Mouse (Mus musculus) regulatory T cell (primary cell): ENCODE measurements around the gene Cfap206.

Source experiments
- in situ Hi-C: fragments of 300-600 bp; cut with MboI, MseI; formaldehyde crosslinking; loops from one replicate; pipeline ENCODE4 v1.15.1; 2025; ENCODE audit warnings: high pct_unique_total_duplicates

The Cfap206 gene

DNA sequence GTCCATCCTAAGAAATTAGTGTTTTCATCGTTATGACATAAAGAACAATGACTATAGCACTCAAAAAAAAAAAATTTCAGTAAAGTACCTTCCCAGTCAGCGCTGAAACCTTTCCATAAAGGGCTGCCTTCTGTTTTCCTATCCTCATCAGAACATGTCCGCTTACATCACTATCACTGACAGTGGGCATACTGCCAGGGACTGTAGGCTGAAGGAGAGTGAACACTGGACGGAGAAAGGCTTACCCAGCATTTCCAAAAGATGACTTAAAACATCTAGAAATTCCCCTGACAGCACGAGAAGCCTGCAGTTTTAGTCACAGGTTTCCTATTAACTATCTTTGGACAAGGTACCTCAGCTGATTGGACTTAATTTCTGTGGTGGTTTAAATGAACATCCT, 56.3 kb downstream of the Cfap206 start:
- in situ Hi-C loops, result loop anchor here (5.0 kb wide), 1 partner anchor 36 kb away; no protein-coding TSS in a partner anchor

DNA sequence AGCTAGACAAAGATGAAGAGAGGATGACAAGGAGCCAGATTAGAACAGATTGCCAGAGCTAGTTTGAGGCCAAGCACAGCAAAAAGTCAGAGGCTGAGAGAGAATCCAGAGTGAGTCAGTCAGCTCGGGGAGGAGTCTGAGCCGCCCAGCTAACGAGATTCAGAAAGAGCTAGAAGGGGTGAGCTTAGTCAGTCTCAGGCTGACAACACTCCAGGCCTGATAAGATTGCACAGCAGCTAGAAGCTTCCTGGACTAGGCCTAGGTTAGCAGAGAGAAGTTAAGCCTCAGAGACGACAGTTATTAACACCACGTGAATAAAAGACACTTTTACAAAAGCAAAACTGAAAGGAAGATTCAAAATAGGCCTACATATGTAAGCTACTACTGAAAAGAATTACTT, 62.1 kb downstream of the Cfap206 start:
- in situ Hi-C loops, result no loop called here

DNA sequence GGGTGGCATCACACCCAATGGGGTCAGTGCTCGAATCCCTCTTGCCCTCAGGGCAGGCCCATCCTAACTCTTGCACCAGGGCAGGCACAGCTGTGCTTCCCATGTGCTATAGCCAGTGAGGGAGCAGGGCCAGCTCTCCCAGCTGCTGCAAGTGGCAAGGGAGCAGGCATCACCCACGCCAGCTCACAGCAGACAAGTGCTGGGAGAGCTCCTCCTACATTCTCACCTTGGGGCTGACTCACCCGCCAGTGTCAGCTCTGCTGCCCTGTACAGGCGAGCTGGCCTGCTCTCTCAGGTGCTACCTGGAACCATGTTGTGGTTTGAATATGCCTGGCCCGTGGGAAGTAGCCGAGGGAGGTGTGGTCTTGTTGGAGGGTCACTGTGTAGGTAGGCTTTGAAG, 68.1 kb downstream of the Cfap206 start:
- in situ Hi-C loops, result no loop called here

DNA sequence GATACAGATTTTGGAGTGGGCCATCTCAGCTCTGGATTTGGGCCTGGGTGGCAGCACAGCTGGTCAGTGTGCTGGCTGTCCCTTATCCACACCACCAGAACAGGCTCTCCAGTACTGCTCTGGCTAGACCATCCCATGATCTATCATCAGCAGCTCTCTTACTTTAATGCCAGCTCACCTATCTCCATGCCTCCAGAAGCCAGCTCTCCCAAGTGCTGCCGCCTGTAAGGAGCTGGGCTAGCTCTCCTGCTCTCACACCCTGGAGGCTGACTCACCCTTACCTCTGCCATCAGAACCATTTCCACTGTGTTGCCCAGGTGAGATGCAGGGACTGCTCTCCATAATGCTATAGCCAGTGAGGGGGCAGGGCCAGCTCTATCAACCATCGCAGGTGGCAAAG, 68.5 kb downstream of the Cfap206 start:
- in situ Hi-C loops, result no loop called here

DNA sequence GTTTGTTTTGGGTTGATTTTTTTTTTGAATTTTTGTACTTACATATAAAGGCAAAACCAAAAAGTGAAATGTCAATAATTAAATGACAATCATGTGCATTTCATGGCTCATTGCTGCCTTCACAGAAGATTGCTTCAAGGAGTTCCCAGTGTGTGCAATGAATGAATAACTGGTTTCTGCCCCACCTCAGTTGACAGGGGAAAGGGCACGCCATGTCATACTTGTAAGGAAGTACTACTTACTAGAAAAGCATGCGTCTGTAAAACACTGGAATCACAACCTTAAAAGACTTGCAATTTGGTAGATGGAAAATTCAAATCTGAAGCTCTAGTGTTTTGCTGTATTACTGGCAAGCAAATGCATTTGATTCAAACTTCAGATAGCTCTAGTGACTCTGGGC, 71.0 kb downstream of the Cfap206 start:
- in situ Hi-C loops, result no loop called here

DNA sequence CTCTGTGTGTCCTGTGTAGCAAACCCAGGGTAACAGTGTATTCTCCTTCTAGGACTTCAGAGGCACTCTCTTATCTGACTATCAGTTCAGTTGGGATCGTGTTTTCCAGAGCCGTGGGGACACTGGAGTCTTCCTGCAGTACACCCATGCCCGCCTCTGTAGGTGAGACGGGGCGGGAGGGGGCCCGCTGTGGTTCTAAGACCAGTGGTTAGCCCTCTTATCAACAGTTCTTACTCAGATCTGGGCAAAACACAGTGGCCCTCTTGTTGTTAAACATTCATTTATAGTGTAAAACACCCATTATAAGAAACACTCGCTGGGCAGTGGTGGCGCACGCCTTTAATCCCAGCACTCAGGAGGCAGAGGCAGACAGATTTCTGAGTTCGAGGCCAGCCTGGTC, 73.9 kb downstream of the Cfap206 start:
- in situ Hi-C loops, result no loop called here

DNA sequence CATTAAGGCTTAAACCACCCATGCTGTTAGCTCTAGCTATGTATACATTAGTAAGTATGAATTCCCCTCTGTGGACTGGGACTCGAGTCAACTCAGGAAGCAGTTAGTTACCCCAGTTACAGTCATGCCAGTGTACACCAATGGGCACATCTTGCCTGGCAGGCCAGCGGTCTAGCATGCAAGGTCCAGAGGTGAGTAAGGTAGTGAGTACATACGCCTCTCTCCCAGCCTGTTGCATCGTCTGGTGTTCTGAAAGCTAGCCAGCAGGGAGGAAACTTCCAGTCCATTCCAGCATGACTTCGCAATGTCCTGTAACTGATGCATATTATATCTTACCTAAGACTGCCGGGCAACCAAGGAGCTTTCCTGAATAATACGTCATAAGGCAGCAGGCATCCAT, 76.8 kb downstream of the Cfap206 start:
- in situ Hi-C loops, result no loop called here

DNA sequence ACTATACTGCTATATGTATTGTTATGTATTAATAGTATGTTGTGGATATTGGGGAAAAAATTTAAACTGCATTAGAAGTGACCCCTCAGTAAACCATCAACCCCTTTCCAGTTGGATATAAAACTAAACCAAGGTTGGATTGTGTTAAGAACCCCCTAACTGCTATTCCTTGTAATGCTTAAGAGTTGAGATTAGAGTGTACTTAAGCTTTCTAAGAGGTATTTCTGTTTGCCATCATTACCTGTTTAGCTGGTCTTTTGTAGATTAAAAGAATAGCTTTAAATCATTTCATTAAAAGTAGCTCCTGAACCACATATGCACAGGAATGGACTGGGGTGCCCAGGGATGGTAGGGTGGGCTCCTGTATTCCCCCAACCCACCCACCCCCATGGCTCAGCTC, 85.2 kb downstream of the Cfap206 start:
- in situ Hi-C loops, result no loop called here

DNA sequence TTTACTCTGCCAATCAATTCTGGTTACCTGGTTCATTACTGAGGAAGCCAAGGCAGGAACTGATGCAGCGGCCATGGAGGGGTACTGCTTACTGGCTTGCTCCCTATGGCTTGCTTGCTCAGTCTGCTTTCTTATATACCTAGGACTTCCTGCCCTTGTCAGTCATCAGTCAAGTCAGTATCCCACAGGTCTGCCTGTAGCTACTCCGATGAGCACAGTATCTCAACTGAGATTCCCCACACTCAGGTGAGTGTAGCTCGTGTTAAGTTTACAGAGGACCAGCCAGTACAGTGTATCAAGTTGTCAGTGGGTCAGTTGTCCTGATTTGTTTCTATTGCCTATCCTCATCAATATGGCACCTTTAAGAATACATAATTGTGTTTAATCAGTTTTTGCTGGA, 89.3 kb downstream of the Cfap206 start:
- in situ Hi-C loops, result no loop called here

DNA sequence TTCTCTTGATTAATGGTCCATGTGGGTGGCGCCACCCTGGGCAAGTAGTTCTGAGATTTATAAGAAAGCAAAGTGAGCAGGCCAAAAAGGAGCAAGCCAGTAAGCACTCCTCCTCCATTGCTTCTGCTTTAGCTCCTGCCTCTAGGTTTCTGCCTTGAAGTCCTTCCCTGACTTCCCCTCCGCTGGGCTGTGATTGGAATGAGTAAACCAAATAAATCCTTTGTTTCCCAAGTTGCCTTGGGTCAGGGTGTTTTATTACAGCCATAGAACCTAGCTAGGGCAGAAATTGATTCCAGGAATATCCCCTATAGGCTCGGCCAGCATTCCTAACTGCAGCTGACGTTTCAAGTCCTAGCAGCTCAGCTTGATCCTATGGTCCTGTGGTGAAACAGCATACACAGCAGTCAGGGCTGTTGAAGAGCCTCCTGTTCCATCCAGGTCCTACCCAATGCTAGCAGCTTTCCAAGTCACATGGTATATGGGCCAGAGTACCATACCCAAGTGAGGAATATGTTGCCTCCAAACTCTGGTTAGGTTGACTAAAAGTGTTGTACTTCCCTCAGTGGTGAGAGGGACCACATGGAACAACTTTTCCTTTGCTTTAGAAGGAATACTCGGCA, 90.2 kb downstream of the Cfap206 start:
- in situ Hi-C loops, result loop anchor here (5.0 kb wide), 1 partner anchor 32 kb away; no protein-coding TSS in a partner anchor
